Comparison of ENCODE assay signal across 12 mouse cellular contexts in the genomic region with DNA sequence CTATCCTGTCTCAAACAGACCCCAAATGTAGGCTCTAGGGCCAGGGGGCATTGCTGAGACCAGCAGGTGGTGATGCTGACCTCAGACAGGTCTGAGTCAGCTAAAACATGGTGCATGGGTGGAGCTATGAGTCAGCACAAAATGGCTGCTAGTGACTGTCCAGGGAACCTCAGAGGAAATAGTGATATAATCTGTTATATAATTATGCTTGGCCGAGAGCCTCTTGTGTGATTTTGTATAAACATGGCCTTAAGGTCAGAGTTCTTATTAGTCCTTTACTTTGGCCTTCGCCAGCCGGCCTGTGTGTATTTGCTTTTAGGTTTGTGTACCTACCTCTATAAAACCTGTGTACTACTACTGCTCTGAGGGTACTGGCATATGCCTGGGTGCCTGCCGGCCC. TPM values are rescaled to one million over a fixed set of nuclear protein-coding genes. Genes with fewer than 3 reads are reported as not detected.
DNase-seq lines count a peak whose midpoint lies in the region; ATAC-seq and TF ChIP-seq lines count a peak whose summit lies in the region.
"Had no signal": no experiment of that assay in that cellular context is flagged by ENCODE, and none has a peak within 500 bp of the region (broad histone marks: within the 10 kb centered on the region; RNA-seq: fewer than 3 reads in every experiment).

No protein-coding gene starts in this region.

- H3K27ac ChIP-seq in intestine, embryonic 16.5 days (ENCODE audit: low read length): no peak overlapping the region
- no peak overlapping the region for H3K27ac ChIP-seq in intestine, embryonic 15.5 days
- peak overlapping the region; percentile 10; the same call in 1 of the 2 replicates for H3K27ac ChIP-seq in ES-Bruce4 (ENCODE audit: insufficient read depth, low read length)
- 0 out of 2 replicates have a peak overlapping the region, but pooled peaks have one; percentile 3 for H3K27ac ChIP-seq in lung, postnatal 0 days (ENCODE audit: low read length)
- H3K27ac ChIP-seq: neural tube, embryonic 13.5 days had no signal

- no peak overlapping the region for H3K4me3 ChIP-seq in intestine, embryonic 16.5 days (ENCODE audit: low read length)
- no peak overlapping the region for H3K4me3 ChIP-seq in intestine, embryonic 15.5 days (replicated peaks)
- H3K4me3 ChIP-seq in ES-Bruce4 (ENCODE audit: low read depth, low read length): no peak overlapping the region
- H3K4me3 ChIP-seq in lung, postnatal 0 days (ENCODE audit: low read depth, low read length): no peak overlapping the region
- H3K4me3 ChIP-seq: neural tube, embryonic 13.5 days had no signal

- H3K27me3 ChIP-seq in intestine, embryonic 16.5 days (replicated peaks; ENCODE audit: control insufficient read depth, insufficient read depth, low read length): no peaks in the 10 kb centered on the region
- no peaks in the 10 kb centered on the region for H3K27me3 ChIP-seq in intestine, embryonic 15.5 days (replicated peaks)
- H3K27me3 ChIP-seq in ES-Bruce4 (ENCODE audit: control insufficient read depth, insufficient read depth, low read length, poor library complexity, severe bottlenecking): no peaks in the 10 kb centered on the region
- H3K27me3 ChIP-seq in lung, postnatal 0 days (replicated peaks; ENCODE audit: insufficient read depth, low read length): no peaks in the 10 kb centered on the region
- H3K27me3 ChIP-seq: neural tube, embryonic 13.5 days had no signal

- TF ChIP-seq CTCF in ES-Bruce4 (IDR thresholded peaks at IDR 0.05; ENCODE audit: low read depth, low read length): no peak
- peak; percentile 43 for TF ChIP-seq CTCF in lung, postnatal 0 days (IDR thresholded peaks at IDR 0.05)

- no peak overlapping the region for H3K9ac ChIP-seq in intestine, embryonic 16.5 days (ENCODE audit: low read depth, low read length)
- H3K9ac ChIP-seq in intestine, embryonic 15.5 days: no peak overlapping the region
- no peak overlapping the region for H3K9ac ChIP-seq in ES-Bruce4 (ENCODE audit: low read depth, poor library complexity, severe bottlenecking)
- no peak overlapping the region for H3K9ac ChIP-seq in lung, postnatal 0 days (replicated peaks; ENCODE audit: low read depth)
- H3K9ac ChIP-seq: neural tube, embryonic 13.5 days had no signal

- 39% methylated on average over 4 of the region's 4 CpGs for WGBS in intestine, embryonic 16.5 days
- WGBS in intestine, embryonic 15.5 days: 42% methylated on average over 4 of the region's 4 CpGs
- WGBS in lung, postnatal 0 days: 16% methylated on average over 4 of the region's 4 CpGs

- TF ChIP-seq EP300 in ES-Bruce4 (IDR thresholded peaks at IDR 0.05; ENCODE audit: insufficient read depth, low read depth, low read length): no peak
- peak; percentile 72; the same call in 1 of the 2 replicates for TF ChIP-seq EP300 in lung, postnatal 0 days (IDR thresholded peaks at IDR 0.05)

- ATAC-seq in intestine, embryonic 16.5 days: peak; percentile 34; the same call in 1 of the 2 replicates
- no peak for ATAC-seq in intestine, embryonic 15.5 days
- ATAC-seq in lung, postnatal 0 days: peak; percentile 67
- no peak for ATAC-seq in cerebellum, adult (ENCODE audit: insufficient number of reproducible peaks, low FRiP score, low TSS enrichment)
- ATAC-seq: forebrain, embryonic 16.5 days had no signal

- no peaks in the 10 kb centered on the region for H3K9me3 ChIP-seq in intestine, embryonic 16.5 days (ENCODE audit: control insufficient read depth, low read length)
- no peaks in the 10 kb centered on the region for H3K9me3 ChIP-seq in intestine, embryonic 15.5 days
- no peaks in the 10 kb centered on the region for H3K9me3 ChIP-seq in ES-Bruce4 (replicated peaks; ENCODE audit: control insufficient read depth, insufficient read depth, low read length, poor library complexity, severe bottlenecking)
- no peaks in the 10 kb centered on the region for H3K9me3 ChIP-seq in lung, postnatal 0 days (ENCODE audit: low read length)
- H3K9me3 ChIP-seq: neural tube, embryonic 13.5 days had no signal

- peaks cover 3% of the 10 kb centered on the region; the same call in 1 of the 2 replicates for H3K4me1 ChIP-seq in intestine, embryonic 16.5 days (ENCODE audit: control insufficient read depth, insufficient read depth, low read length)
- 0 out of 2 replicates have a peak, but pooled peaks cover 2% of the 10 kb centered on the region for H3K4me1 ChIP-seq in intestine, embryonic 15.5 days (replicated peaks)
- H3K4me1 ChIP-seq in ES-Bruce4 (ENCODE audit: control insufficient read depth, insufficient read depth, low read length): peaks cover 5% of the 10 kb centered on the region
- no peaks in the 10 kb centered on the region for H3K4me1 ChIP-seq in lung, postnatal 0 days (ENCODE audit: insufficient read depth, low read depth, low read length)
- H3K4me1 ChIP-seq: neural tube, embryonic 13.5 days had no signal

- peak; percentile 58 for DNase-seq in c-Kit-positive CD71-positive TER-119-positive erythroid progenitor cells, embryonic 14.5 days (ENCODE audit: low spot score)
- DNase-seq in lung, postnatal 0 days (ENCODE audit: low spot score): peak; percentile 82
- DNase-seq in yolk sac, embryonic 10.5 days (ENCODE audit: low spot score): no peak
- no peak for DNase-seq in layer of hippocampus, adult 9-10 months (ENCODE audit: low spot score)
- DNase-seq: kidney, adult 18-20 months; thymus, adult 2 months had no signal

- no peak overlapping the region for H3K4me2 ChIP-seq in intestine, embryonic 16.5 days (ENCODE audit: low read depth, low read length)
- H3K4me2 ChIP-seq in intestine, embryonic 15.5 days (replicated peaks): no peak overlapping the region
- no peak overlapping the region for H3K4me2 ChIP-seq in lung, postnatal 0 days (replicated peaks; ENCODE audit: low read depth, low read length)
- H3K4me2 ChIP-seq: neural tube, embryonic 13.5 days had no signal

- H3K36me3 ChIP-seq in intestine, embryonic 16.5 days (ENCODE audit: control insufficient read depth, insufficient read depth, low read length): no peaks in the 10 kb centered on the region
- no peaks in the 10 kb centered on the region for H3K36me3 ChIP-seq in intestine, embryonic 15.5 days
- H3K36me3 ChIP-seq in ES-Bruce4 (ENCODE audit: control insufficient read depth, insufficient read depth, low read length, poor library complexity, severe bottlenecking): no peaks in the 10 kb centered on the region
- H3K36me3 ChIP-seq in lung, postnatal 0 days (ENCODE audit: insufficient read depth, low read length): no peaks in the 10 kb centered on the region
- H3K36me3 ChIP-seq: neural tube, embryonic 13.5 days had no signal

- no peak for TF ChIP-seq POLR2A in ES-Bruce4 (IDR thresholded peaks at IDR 0.05; ENCODE audit: insufficient read depth, low read length)

RNA-seq across cellular contexts. Expression of gene Pla2g6, which starts 5.2 kb away (rescaled TPM):
- 27.1 and 28.3 TPM in 2 replicates for polyA plus RNA-seq in intestine, embryonic 16.5 days (2015; fragmentation: Nextera tagmentation; extraction: Ambion mirVana)
- 20.2 and 21.6 TPM in 2 replicates for polyA plus RNA-seq in intestine, embryonic 15.5 days (2015; fragmentation: Nextera tagmentation; extraction: Ambion mirVana)
- 40.2 and 40.6 TPM in 2 replicates for polyA plus RNA-seq in ES-Bruce4 (2011; ENCODE audit: insufficient read depth, insufficient read length, low read depth, missing spikeins)
- polyA plus RNA-seq in lung, postnatal 0 days (2015; fragmentation: Nextera tagmentation; extraction: Ambion mirVana): 11.8 and 13.7 TPM in 2 replicates

RNA-seq across cellular contexts. Expression of gene Maff, which starts 13.0 kb away (rescaled TPM):
- polyA plus RNA-seq in intestine, embryonic 16.5 days (2015; fragmentation: Nextera tagmentation; extraction: Ambion mirVana): 6.0 and 7.1 TPM in 2 replicates
- 5.8 and 7.9 TPM in 2 replicates for polyA plus RNA-seq in intestine, embryonic 15.5 days (2015; fragmentation: Nextera tagmentation; extraction: Ambion mirVana)
- 12.3 and 14.5 TPM in 2 replicates for polyA plus RNA-seq in ES-Bruce4 (2011; ENCODE audit: insufficient read depth, insufficient read length, low read depth, missing spikeins)
- 10.6 and 10.8 TPM in 2 replicates for polyA plus RNA-seq in lung, postnatal 0 days (2015; fragmentation: Nextera tagmentation; extraction: Ambion mirVana)

RNA-seq across cellular contexts. Expression of gene Baiap2l2, which starts 48.1 kb away (rescaled TPM):
- polyA plus RNA-seq in intestine, embryonic 16.5 days (2015; fragmentation: Nextera tagmentation; extraction: Ambion mirVana): 13.6 and 17.9 TPM in 2 replicates
- polyA plus RNA-seq in intestine, embryonic 15.5 days (2015; fragmentation: Nextera tagmentation; extraction: Ambion mirVana): 12.3 and 14.7 TPM in 2 replicates
- 0.69 and 1.8 TPM in 2 replicates for polyA plus RNA-seq in ES-Bruce4 (2011; ENCODE audit: insufficient read depth, insufficient read length, low read depth, missing spikeins)
- polyA plus RNA-seq in lung, postnatal 0 days (2015; fragmentation: Nextera tagmentation; extraction: Ambion mirVana): 1.4 and 2.7 TPM in 2 replicates

Comparison
In these comparisons a context has a peak if more than half of its experiments do, and no peak if none do; other contexts are left out.
1. ATAC-seq: peak in intestine, embryonic 16.5 days (single experiment) and lung, postnatal 0 days (single experiment); none in intestine, embryonic 15.5 days (single experiment) and cerebellum, adult (single experiment).
2. H3K27ac ChIP-seq: peak in ES-Bruce4 (single experiment) and lung, postnatal 0 days (single experiment); none in intestine, embryonic 16.5 days (single experiment) and intestine, embryonic 15.5 days (single experiment).
3. DNase-seq: peak in c-Kit-positive CD71-positive TER-119-positive erythroid progenitor cells, embryonic 14.5 days (single experiment) and lung, postnatal 0 days (single experiment); none in yolk sac, embryonic 10.5 days (single experiment) and layer of hippocampus, adult 9-10 months (single experiment).